Mouse (Mus musculus): ENCODE results near the gene Mxd4. TPM values are rescaled to one million over a fixed set of nuclear protein-coding genes. Genes with fewer than 3 reads are reported as not detected.

Gene Mxd4
- polyA plus RNA-seq, 1 experiment = 70.6 TPM

DNA sequence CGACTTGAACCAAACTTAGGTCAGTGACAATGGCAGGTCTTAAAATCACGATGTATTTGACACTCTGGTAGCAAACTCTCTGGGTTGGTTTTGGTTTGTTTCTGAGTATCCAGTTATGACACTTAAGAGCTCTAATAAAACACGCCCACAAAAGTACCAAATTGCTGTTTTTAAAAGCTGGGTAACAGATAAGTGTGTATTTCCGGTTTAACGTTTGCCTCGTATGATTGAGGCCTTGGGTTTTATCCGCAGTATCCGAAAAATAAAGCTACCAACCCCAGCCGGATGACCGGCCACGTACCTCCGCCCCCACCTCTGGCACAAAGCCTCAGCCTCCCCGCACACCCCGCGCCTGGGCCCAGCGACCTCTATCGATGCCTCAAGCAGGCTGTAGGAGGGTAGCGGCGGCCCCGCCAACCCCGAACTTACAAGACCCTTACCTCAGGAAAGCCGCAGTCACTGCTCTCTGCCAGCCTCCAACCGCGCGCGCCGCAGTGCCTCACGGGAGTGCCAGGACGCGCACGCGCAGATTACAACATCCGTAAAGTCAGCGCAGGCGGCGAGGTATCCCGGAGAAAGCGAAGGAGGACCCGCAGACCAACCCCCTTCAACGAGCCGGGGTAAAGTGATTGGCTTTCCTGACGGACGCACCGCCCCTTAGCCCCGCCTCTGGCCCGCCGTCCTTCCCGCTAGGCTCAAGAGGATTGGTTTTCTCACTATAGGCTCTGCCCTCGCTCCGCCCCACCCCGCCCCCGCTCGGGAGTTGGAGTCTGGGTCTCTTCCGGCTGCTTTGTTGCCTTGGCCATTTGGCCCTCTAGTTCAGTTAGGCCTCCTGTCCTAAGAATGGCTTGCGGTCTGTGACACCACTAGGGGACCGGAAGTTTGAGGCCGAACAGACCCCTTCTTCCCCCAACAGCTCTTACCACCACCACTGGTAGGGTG lies 18.3 kb downstream of the Mxd4 start, which contains the start of the genes Poln and Haus3:
Poln (minus strand) TSS at position 499 of the 942 bp plus-strand sequence.
Haus3 (minus strand) TSS at position 578 of the 942 bp plus-strand sequence.
- no peaks in the 10 kb centered on the region for H3K4me1 ChIP-seq (ENCODE audit: control insufficient read depth, insufficient read depth, insufficient read length, low read length)
- peak within 1 kb of the TSS; percentile 87 for H3K27ac ChIP-seq (replicated peaks; ENCODE audit: low read depth, low read length)
- peak within 1 kb of the TSS; percentile 79 for H3K4me3 ChIP-seq (ENCODE audit: insufficient read depth, low read depth, low read length)

DNA sequence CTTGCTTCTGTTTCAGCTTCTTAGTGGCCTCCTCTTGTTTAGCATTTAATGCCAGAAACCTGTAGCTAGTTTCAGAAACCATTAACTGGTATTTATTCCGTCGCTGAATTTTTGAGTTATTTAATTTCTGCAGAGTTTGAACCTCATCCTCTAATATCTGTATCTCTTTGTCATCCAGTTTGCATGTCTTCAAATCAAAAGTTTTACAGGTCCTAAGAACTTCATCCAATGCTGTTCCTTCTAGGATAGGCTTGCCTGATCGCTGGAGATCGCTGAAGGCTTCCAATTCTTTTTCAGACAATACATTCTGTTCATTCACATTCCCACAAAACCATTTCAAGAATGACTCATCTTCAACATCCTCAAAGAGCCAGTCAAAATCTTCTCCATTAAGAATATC lies 19.7 kb downstream of the Mxd4 start:
- no peak overlapping the region for H3K4me3 ChIP-seq (ENCODE audit: insufficient read depth, low read depth, low read length)
- no peaks in the 10 kb centered on the region for H3K4me1 ChIP-seq (ENCODE audit: control insufficient read depth, insufficient read depth, insufficient read length, low read length)
- no peak overlapping the region for H3K27ac ChIP-seq (replicated peaks; ENCODE audit: low read depth, low read length)

DNA sequence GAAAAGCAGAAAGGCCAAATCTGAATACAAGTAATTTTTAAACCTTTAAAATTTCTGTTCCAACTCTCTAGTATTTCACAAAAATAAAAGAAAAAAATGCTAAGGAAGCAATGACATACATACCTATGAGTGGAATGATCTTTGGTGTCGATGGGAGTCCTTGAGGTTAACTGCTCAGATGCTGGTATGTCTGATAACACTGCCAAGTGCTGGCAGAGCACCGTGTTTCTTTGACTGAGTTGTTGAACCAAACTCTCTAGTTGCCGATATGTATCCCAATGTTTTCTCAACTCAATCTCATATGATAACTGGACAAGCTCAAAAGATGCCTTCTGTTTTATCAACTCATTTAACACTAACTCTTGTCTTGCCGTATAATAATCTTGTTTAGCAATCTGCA lies 21.7 kb downstream of the Mxd4 start:
- no peak overlapping the region for H3K4me3 ChIP-seq (ENCODE audit: insufficient read depth, low read depth, low read length)
- no peak overlapping the region for H3K27ac ChIP-seq (replicated peaks; ENCODE audit: low read depth, low read length)
- H3K4me1 ChIP-seq (ENCODE audit: control insufficient read depth, insufficient read depth, insufficient read length, low read length) = no peaks in the 10 kb centered on the region

DNA sequence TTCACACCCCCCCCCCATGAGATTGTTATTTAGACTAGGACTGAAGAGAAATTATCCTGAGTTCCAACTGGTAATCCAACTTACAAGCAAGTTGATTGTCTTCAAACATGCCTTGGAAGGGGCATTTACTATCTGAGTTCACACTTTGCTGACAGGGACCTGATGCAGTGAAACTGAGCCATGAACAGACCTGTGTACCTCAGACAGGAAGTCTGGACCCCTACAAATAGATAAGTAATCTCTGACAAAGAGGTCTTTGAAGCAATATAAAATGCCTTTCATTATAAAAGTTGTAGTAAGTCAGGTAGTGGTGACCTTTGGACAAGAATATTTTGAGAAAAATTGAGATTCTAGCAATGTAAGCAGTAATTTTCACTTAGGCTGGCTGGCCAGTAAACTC lies 39.0 kb downstream of the Mxd4 start:
- H3K4me3 ChIP-seq (ENCODE audit: insufficient read depth, low read depth, low read length) = no peak overlapping the region
- H3K27ac ChIP-seq (replicated peaks; ENCODE audit: low read depth, low read length) = no peak overlapping the region
- H3K4me1 ChIP-seq (ENCODE audit: control insufficient read depth, insufficient read depth, insufficient read length, low read length) = no peaks in the 10 kb centered on the region

DNA sequence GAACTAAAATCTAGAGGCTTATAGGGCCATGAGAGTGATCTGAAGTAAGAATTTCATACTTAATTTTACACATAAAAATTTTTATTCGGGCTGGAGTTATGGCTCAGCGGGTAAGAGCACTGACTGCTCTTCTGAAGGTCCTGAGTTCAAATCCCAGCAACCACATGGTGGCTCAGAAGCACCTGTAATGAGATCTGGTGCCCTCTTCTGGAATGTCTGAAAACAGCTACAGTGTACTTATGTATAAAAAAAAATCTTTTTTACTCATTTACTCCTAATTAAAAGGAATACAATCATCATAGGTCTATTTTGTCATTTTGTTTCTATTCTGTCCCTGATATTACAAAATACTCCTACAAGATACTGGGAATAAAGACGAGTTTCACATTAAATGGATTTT lies 40.0 kb downstream of the Mxd4 start:
- H3K4me3 ChIP-seq (ENCODE audit: insufficient read depth, low read depth, low read length) = no peak overlapping the region
- no peaks in the 10 kb centered on the region for H3K4me1 ChIP-seq (ENCODE audit: control insufficient read depth, insufficient read depth, insufficient read length, low read length)
- no peak overlapping the region for H3K27ac ChIP-seq (replicated peaks; ENCODE audit: low read depth, low read length)

DNA sequence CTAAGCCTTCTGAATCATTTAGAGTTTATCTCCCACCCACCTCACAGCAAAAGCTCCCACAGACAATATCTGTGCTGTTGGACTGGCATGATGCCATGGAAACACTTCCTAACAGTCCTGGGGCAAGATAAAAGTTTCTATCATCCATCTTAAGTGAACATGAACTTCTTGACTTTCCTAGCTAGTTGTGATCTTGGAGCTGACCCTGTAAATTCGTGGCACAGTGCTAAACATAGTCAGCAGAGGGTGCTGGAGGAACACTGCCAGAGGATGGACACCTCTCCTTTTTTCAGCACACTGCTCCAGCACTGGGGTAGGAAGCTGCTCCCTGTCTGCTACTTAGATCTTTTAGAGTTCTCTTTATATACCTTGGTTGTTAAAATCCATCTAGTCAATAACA lies 47.8 kb downstream of the Mxd4 start:
- H3K4me1 ChIP-seq (ENCODE audit: control insufficient read depth, insufficient read depth, insufficient read length, low read length) = no peaks in the 10 kb centered on the region
- no peak overlapping the region for H3K27ac ChIP-seq (replicated peaks; ENCODE audit: low read depth, low read length)
- no peak overlapping the region for H3K4me3 ChIP-seq (ENCODE audit: insufficient read depth, low read depth, low read length)

DNA sequence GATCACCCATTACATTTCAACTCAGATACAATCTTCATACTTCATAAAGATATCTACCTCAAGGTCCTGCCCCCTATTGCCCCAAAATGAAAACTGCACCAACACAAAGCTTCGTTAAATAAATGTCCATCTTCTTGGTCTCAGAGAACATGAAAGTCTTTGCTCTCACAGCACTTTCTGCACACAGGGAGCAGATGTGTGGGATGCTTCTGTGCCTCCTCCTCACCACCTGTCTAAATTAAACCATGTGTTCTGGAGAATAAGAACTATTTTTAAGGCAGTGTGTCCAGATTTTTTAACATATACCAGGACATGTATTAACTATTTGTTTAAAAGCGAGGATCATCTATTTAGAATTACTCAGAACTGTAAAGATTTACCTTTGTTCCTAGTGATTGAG lies 54.8 kb downstream of the Mxd4 start:
- no peaks in the 10 kb centered on the region for H3K4me1 ChIP-seq (ENCODE audit: control insufficient read depth, insufficient read depth, insufficient read length, low read length)
- H3K27ac ChIP-seq (replicated peaks; ENCODE audit: low read depth, low read length) = no peak overlapping the region
- no peak overlapping the region for H3K4me3 ChIP-seq (ENCODE audit: insufficient read depth, low read depth, low read length)

DNA sequence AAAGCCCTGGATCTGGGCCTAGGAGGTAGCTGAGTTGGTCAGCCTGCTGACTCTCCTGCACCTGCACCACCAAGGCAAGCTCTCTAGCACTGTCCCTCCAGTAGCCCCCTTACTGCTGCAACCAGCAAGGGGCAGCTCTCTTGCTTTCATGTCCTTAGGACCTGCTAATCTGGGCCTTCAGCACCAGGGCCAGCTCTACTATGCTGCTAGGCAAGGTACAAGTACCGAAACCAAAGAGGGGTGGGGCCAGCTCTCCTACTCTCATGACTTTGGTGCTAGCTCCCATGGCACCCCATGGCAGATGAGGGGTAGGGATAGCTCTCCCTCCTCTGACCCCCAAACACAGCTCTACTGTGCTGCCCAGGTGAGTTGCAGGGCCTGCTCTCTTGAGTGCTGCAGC lies 63.4 kb downstream of the Mxd4 start:
- Histone ChIP-seq H3K27ac (replicated peaks; ENCODE audit: low read depth, low read length) (no peak overlapping the region), H3K4me1 (ENCODE audit: control insufficient read depth, insufficient read depth, insufficient read length, low read length) (no peaks in the 10 kb centered on the region), H3K4me3 (ENCODE audit: insufficient read depth, low read depth, low read length) (no peak overlapping the region)

Other genes with a start within 250 kb of the Mxd4 start
- gene Gm1673, start 204.3 kb downstream of the Mxd4 start, polyA plus RNA-seq (2012; ENCODE audit: insufficient read depth, insufficient read length, missing spikeins) = 2.5 TPM in 1 of 2 replicates, not detected in the other
- gene Nat8l, start 191.7 kb downstream of the Mxd4 start, polyA plus RNA-seq (2012; ENCODE audit: insufficient read depth, insufficient read length, missing spikeins) = 66.7 and 81.4 TPM in 2 replicates
- 137 and 175 TPM in 2 replicates for gene Poln, start 18.3 kb downstream of the Mxd4 start, polyA plus RNA-seq (2012; ENCODE audit: insufficient read depth, insufficient read length, missing spikeins)
- 24.5 and 28.1 TPM in 2 replicates for gene Haus3, start 18.2 kb downstream of the Mxd4 start, polyA plus RNA-seq (2012; ENCODE audit: insufficient read depth, insufficient read length, missing spikeins)
- 1.2 TPM in 1 of 2 replicates, not detected in the other for gene Zfyve28, start 100.7 kb upstream of the Mxd4 start, polyA plus RNA-seq (2012; ENCODE audit: insufficient read depth, insufficient read length, missing spikeins)
- gene Cfap99, start 100.9 kb upstream of the Mxd4 start, polyA plus RNA-seq (2012; ENCODE audit: insufficient read depth, insufficient read length, missing spikeins) = not detected in 2 replicates
- 53.1 and 58.1 TPM in 2 replicates for gene Rnf4, start 148.6 kb upstream of the Mxd4 start, polyA plus RNA-seq (2012; ENCODE audit: insufficient read depth, insufficient read length, missing spikeins)
- gene Fam193a, start 182.2 kb upstream of the Mxd4 start, polyA plus RNA-seq (2012; ENCODE audit: insufficient read depth, insufficient read length, missing spikeins) = 7.2 and 9.1 TPM in 2 replicates